Mouse (Mus musculus) heart, embryonic 13.5 days (tissue): ENCODE results near the gene Tenm4. TPM values are rescaled to one million over a fixed set of nuclear protein-coding genes. Genes with fewer than 3 reads are reported as not detected.

ENCODE experiments used
- ATAC-seq: fragments of 200-750 bp; cut with Nextera tagmentation; 2 replicates; pipeline ENCODE4 v1.8.0; 2017; ENCODE audit warnings: moderate TSS enrichment; ENCODE audit not compliant: insufficient number of reproducible peaks, low FRiP score, low TSS enrichment; ENCODE audit errors: extremely low read depth
- H3K27ac ChIP-seq: fragments of 300-500 bp; sonication (generic); replicated peaks from 2 replicates; pipeline ENCODE4 v1.5.1; 2015; ENCODE audit warnings: moderate library complexity, mild to moderate bottlenecking, inconsistent platforms
- H3K27me3 ChIP-seq: fragments of 300-500 bp; sonication (generic); replicated peaks from 2 replicates; pipeline ENCODE4 v1.6.1; 2015; ENCODE audit warnings: mild to moderate bottlenecking, inconsistent platforms
- H3K36me3 ChIP-seq: fragments of 300-500 bp; sonication (generic); 2 replicates; pipeline ENCODE4 v1.6.1; 2015; ENCODE audit warnings: mild to moderate bottlenecking, inconsistent platforms
- H3K4me1 ChIP-seq: fragments of 300-500 bp; sonication (generic); 2 replicates; pipeline ENCODE4 v1.6.1; 2015; ENCODE audit warnings: inconsistent platforms
- H3K4me2 ChIP-seq: fragments of 300-500 bp; sonication (generic); 2 replicates; pipeline ENCODE4 v1.6.1; 2015; ENCODE audit warnings: inconsistent platforms, mild to moderate bottlenecking, moderate library complexity
- H3K4me3 ChIP-seq: fragments of 300-500 bp; sonication (generic); 2 replicates; pipeline ENCODE4 v1.5.1; 2015; ENCODE audit warnings: moderate library complexity, mild to moderate bottlenecking, inconsistent platforms
- H3K9ac ChIP-seq: fragments of 300-500 bp; sonication (generic); 2 replicates; pipeline ENCODE4 v1.6.1; 2015; ENCODE audit warnings: inconsistent platforms, mild to moderate bottlenecking, moderate library complexity
- H3K9me3 ChIP-seq: fragments of 300-500 bp; sonication (generic); 2 replicates; pipeline ENCODE4 v1.6.1; 2016; ENCODE audit warnings: inconsistent platforms
- WGBS: fragments of 180-500 bp; shearing (Covaris S2); methylation state at CpG from one replicate; pipeline ENCODE4 v1.1.7; 2015; ENCODE audit warnings: mixed read lengths; 5-methylcytosine and 5-hydroxymethylcytosine counted together
- polyA plus RNA-seq: library from polyadenylated mRNA; unstranded; fragments of >200 nt; fragmentation: Nextera tagmentation; extraction: Ambion mirVana; gene quantifications from 2 replicates; pipeline ENCODE4 v1.2.1, GENCODE M21; 2015

Gene Tenm4
- polyA plus RNA-seq, 1 experiment from 2014 or later: 10.5 TPM

GRCm38 (mm10) chr7:96417251-96418004 is 246.4 kb downstream of the Tenm4 start:
- Histone ChIP-seq H3K4me1 (peaks cover 50% of the 10 kb centered on the region), H3K27me3 (peaks cover 62% of the 10 kb centered on the region), H3K36me3 (no peaks in the 10 kb centered on the region), H3K4me2 (no peak overlapping the region), H3K4me3 (no peak overlapping the region), H3K27ac (no peak overlapping the region), H3K9me3 (no peaks in the 10 kb centered on the region), H3K9ac (no peak overlapping the region)
- 70% methylated on average over 13 of the region's 13 CpGs for WGBS
- ATAC-seq: no peak

GRCm38 (mm10) chr7:96418146-96418545 is 247.1 kb downstream of the Tenm4 start:
- H3K27me3 ChIP-seq: peaks cover 63% of the 10 kb centered on the region
- WGBS: 63% methylated on average over 3 of the region's 3 CpGs

GRCm38 (mm10) chr7:96420045-96420444 is 249.0 kb downstream of the Tenm4 start:
- Histone ChIP-seq H3K36me3 (no peaks in the 10 kb centered on the region), H3K9ac (no peak overlapping the region), H3K27me3 (peaks cover 69% of the 10 kb centered on the region), H3K27ac (no peak overlapping the region), H3K9me3 (no peaks in the 10 kb centered on the region), H3K4me2 (no peak overlapping the region), H3K4me3 (no peak overlapping the region), H3K4me1 (peaks cover 39% of the 10 kb centered on the region)
- ATAC-seq: no peak
- WGBS: 48% methylated on average over 3 of the region's 3 CpGs

More at GRCm38 (mm10) chr7:96418146-96418545, 247.1 kb downstream of the Tenm4 start:
- H3K4me1 ChIP-seq: peaks cover 52% of the 10 kb centered on the region
- H3K4me2 ChIP-seq: no peak overlapping the region
- no peak overlapping the region for H3K9ac ChIP-seq
- no peak for ATAC-seq
- no peaks in the 10 kb centered on the region for H3K36me3 ChIP-seq
- no peak overlapping the region for H3K27ac ChIP-seq
- H3K4me3 ChIP-seq: no peak overlapping the region
- H3K9me3 ChIP-seq: no peaks in the 10 kb centered on the region

GRCm38 (mm10) chr7:96420926-96421605 is 250.0 kb downstream of the Tenm4 start:
- H3K27me3 ChIP-seq: peaks cover 66% of the 10 kb centered on the region
- 22% methylated on average over 9 of the region's 9 CpGs for WGBS
- peaks cover 39% of the 10 kb centered on the region for H3K4me1 ChIP-seq
- no peaks in the 10 kb centered on the region for H3K9me3 ChIP-seq
- ATAC-seq: peak; percentile 30; the same call in 1 of the 2 replicates
- no peak overlapping the region for H3K9ac ChIP-seq
- no peak overlapping the region for H3K4me3 ChIP-seq
- no peaks in the 10 kb centered on the region for H3K36me3 ChIP-seq
- H3K27ac ChIP-seq: peak overlapping the region; percentile 71
- H3K4me2 ChIP-seq: 0 out of 2 replicates have a peak overlapping the region, but pooled peaks have one; percentile 1

GRCm38 (mm10) chr7:96426954-96427353 is 255.9 kb downstream of the Tenm4 start:
- Histone ChIP-seq H3K9me3 (no peaks in the 10 kb centered on the region), H3K4me2 (no peak overlapping the region), H3K27me3 (peaks cover 58% of the 10 kb centered on the region), H3K9ac (no peak overlapping the region), H3K4me1 (peaks cover 13% of the 10 kb centered on the region), H3K36me3 (no peaks in the 10 kb centered on the region), H3K27ac (no peak overlapping the region), H3K4me3 (no peak overlapping the region)
- WGBS: 70% methylated on average over 8 of the region's 8 CpGs
- ATAC-seq: no peak

GRCm38 (mm10) chr7:96433307-96433706 is 262.3 kb downstream of the Tenm4 start:
- no peak overlapping the region for H3K27ac ChIP-seq
- no peak for ATAC-seq
- H3K9me3 ChIP-seq: no peaks in the 10 kb centered on the region
- 83% methylated on average over 2 of the region's 2 CpGs for WGBS
- no peak overlapping the region for H3K4me3 ChIP-seq
- no peak overlapping the region for H3K9ac ChIP-seq
- H3K27me3 ChIP-seq: peaks cover 33% of the 10 kb centered on the region
- H3K36me3 ChIP-seq: no peaks in the 10 kb centered on the region
- no peak overlapping the region for H3K4me2 ChIP-seq
- no peaks in the 10 kb centered on the region for H3K4me1 ChIP-seq

- 79% methylated on average over 6 of the region's 6 CpGs for WGBS
- Histone ChIP-seq H3K4me2 (no peak overlapping the region), H3K27ac (no peak overlapping the region), H3K4me1 (peaks cover 9% of the 10 kb centered on the region), H3K27me3 (peaks cover 3% of the 10 kb centered on the region; the same call in 1 of the 2 replicates), H3K4me3 (no peak overlapping the region), H3K36me3 (no peaks in the 10 kb centered on the region), H3K9ac (no peak overlapping the region), H3K9me3 (no peaks in the 10 kb centered on the region)
- ATAC-seq: no peak
Measured at GRCm38 (mm10) chr7:96438392-96438791, 267.3 kb downstream of the Tenm4 start.

GRCm38 (mm10) chr7:96440161-96440707 is 269.2 kb downstream of the Tenm4 start:
- Histone ChIP-seq H3K4me1 (peaks cover 9% of the 10 kb centered on the region), H3K4me3 (no peak overlapping the region), H3K9me3 (no peaks in the 10 kb centered on the region), H3K27ac (no peak overlapping the region), H3K4me2 (no peak overlapping the region), H3K9ac (no peak overlapping the region), H3K27me3 (no peaks in the 10 kb centered on the region), H3K36me3 (no peaks in the 10 kb centered on the region)
- no peak for ATAC-seq

GRCm38 (mm10) chr7:96445771-96446170 is 274.7 kb downstream of the Tenm4 start:
- 80% methylated on average over 8 of the region's 8 CpGs for WGBS
- no peak overlapping the region for H3K9ac ChIP-seq
- no peak overlapping the region for H3K27ac ChIP-seq
- H3K4me3 ChIP-seq: no peak overlapping the region
- no peak overlapping the region for H3K4me2 ChIP-seq
- no peaks in the 10 kb centered on the region for H3K9me3 ChIP-seq
- H3K36me3 ChIP-seq: no peaks in the 10 kb centered on the region
- H3K4me1 ChIP-seq: peaks cover 9% of the 10 kb centered on the region
- H3K27me3 ChIP-seq: no peaks in the 10 kb centered on the region
- ATAC-seq: no peak

- no peaks in the 10 kb centered on the region for H3K36me3 ChIP-seq
- H3K4me1 ChIP-seq: no peaks in the 10 kb centered on the region
- no peak overlapping the region for H3K27ac ChIP-seq
- H3K4me2 ChIP-seq: no peak overlapping the region
- no peak for ATAC-seq
- H3K9me3 ChIP-seq: no peaks in the 10 kb centered on the region
- WGBS: 69% methylated on average over 12 of the region's 12 CpGs
- no peak overlapping the region for H3K9ac ChIP-seq
- no peaks in the 10 kb centered on the region for H3K27me3 ChIP-seq
- no peak overlapping the region for H3K4me3 ChIP-seq
Measured at GRCm38 (mm10) chr7:96447806-96448397, 276.9 kb downstream of the Tenm4 start.

- 53% methylated on average over 2 of the region's 2 CpGs for WGBS
- Histone ChIP-seq H3K36me3 (no peaks in the 10 kb centered on the region), H3K9me3 (no peaks in the 10 kb centered on the region), H3K9ac (no peak overlapping the region), H3K4me3 (no peak overlapping the region), H3K27ac (no peak overlapping the region), H3K4me1 (peaks cover 19% of the 10 kb centered on the region), H3K4me2 (no peak overlapping the region), H3K27me3 (no peaks in the 10 kb centered on the region)
- no peak for ATAC-seq
Measured at GRCm38 (mm10) chr7:96455957-96456356, 284.9 kb downstream of the Tenm4 start.
